Mouse (Mus musculus): ENCODE measurements at regions not wholly inside any gene's neighbourhood (a gene's known extent, or its start where the extent isn't known, plus 50 kb on each side); places are given as distances from the start of the nearest gene placed in this dataset.

- TF ChIP-seq USF2 (conservative IDR thresholded peaks at IDR 0.05; ENCODE audit: low read depth, low read length) (no peak), JUN (IDR thresholded peaks at IDR 0.05; ENCODE audit: insufficient read depth, low read depth, low read length) (no peak), POLR2A (IDR thresholded peaks at IDR 0.05; ENCODE audit: low read depth, low read length) (no peak), GABPA (IDR thresholded peaks at IDR 0.05; ENCODE audit: insufficient replicate concordance, low read depth, low read length) (no peak), MXI1 (IDR thresholded peaks at IDR 0.05; ENCODE audit: low read depth, low read length) (no peak), CHD2 (IDR thresholded peaks at IDR 0.05; ENCODE audit: low read length) (no peak), IRF4 (IDR thresholded peaks at IDR 0.05; ENCODE audit: low read depth, low read length) (no peak), PAX5 (IDR thresholded peaks at IDR 0.05; ENCODE audit: low read length) (no peak), EP300 (IDR thresholded peaks at IDR 0.05; ENCODE audit: low read length) (no peak), CHD1 (IDR thresholded peaks at IDR 0.05; ENCODE audit: low read depth, low read length) (no peak), E2F4 (IDR thresholded peaks at IDR 0.05; ENCODE audit: insufficient replicate concordance, low read depth, low read length) (no peak), POLR2AphosphoS2 (IDR thresholded peaks at IDR 0.05; ENCODE audit: low read depth, low read length) (no peak)
- Histone ChIP-seq H3K9me3 (replicated peaks; ENCODE audit: low read length) (no peaks in the 10 kb centered on the region), H3K4me2 (ENCODE audit: insufficient read depth, low read depth, poor library complexity, severe bottlenecking) (no peak overlapping the region), H3K4me3 (replicated peaks in 1 of 3; ENCODE audit: low read depth in 2 of 3, low read length in 2 of 3, poor library complexity in 1 of 3) (no peak overlapping the region), H3K4me1 (ENCODE audit: control insufficient read depth in 1 of 2, insufficient read depth in 2 of 2) (no peaks in the 10 kb centered on the region), H3K36me3 (replicated peaks in 1 of 2; ENCODE audit: control insufficient read depth in 1 of 2, insufficient read depth in 1 of 2, low read length in 1 of 2) (no peaks in the 10 kb centered on the region), H3K79me2 (replicated peaks; ENCODE audit: control insufficient read depth, extremely low read depth, insufficient read depth, poor library complexity, severe bottlenecking) (no peaks in the 10 kb centered on the region), H3K9ac (ENCODE audit: insufficient read depth, low read depth) (no peak overlapping the region), H3K27me3 (replicated peaks) (no peaks in the 10 kb centered on the region), H3K27ac (ENCODE audit: insufficient read depth, low read depth) (no peak overlapping the region)
- DNase-seq (ENCODE audit: extremely low read depth): no peak
- dilution Hi-C loops (cut with MboI; ENCODE audit: extremely low pct_ligation_motif_present, extremely low pct_unique_long_range_greater_than_20kb, low sequenced_read_pairs): no loop called here
- in situ Hi-C loops (cut with MboI; ENCODE audit: low pct_ligation_motif_present, low pct_unique_long_range_greater_than_20kb, low sequenced_read_pairs): no loop called here
These were observed 231.8 kb upstream of the Fam49a start for GRCm38 (mm10) chr12:12030039-12030550.

- TF ChIP-seq ZMIZ1 (IDR thresholded peaks at IDR 0.05; ENCODE audit: low read depth, low read length) (no peak), CTCF (conservative IDR thresholded peaks at IDR 0.05 in 1 of 2, IDR thresholded peaks at IDR 0.05 in 1 of 2; ENCODE audit: low read depth in 2 of 2, low read length in 2 of 2) (no peak), ZNF384 (IDR thresholded peaks at IDR 0.05; ENCODE audit: low read depth, low read length) (no peak), CHD2 (IDR thresholded peaks at IDR 0.05; ENCODE audit: low read length) (no peak), SIN3A (IDR thresholded peaks at IDR 0.05; ENCODE audit: low read length) (no peak), NELFE (IDR thresholded peaks at IDR 0.05; ENCODE audit: low read depth, low read length) (no peak), NRF1 (IDR thresholded peaks at IDR 0.05; ENCODE audit: low read depth, low read length) (no peak), BHLHE40 (IDR thresholded peaks at IDR 0.05; ENCODE audit: low read depth, low read length) (no peak), TBP (conservative IDR thresholded peaks at IDR 0.05; ENCODE audit: low read depth, low read length) (no peak), IRF4 (IDR thresholded peaks at IDR 0.05; ENCODE audit: low read depth, low read length) (no peak), JUN (IDR thresholded peaks at IDR 0.05; ENCODE audit: insufficient read depth, low read depth, low read length) (no peak)
- H3K9ac ChIP-seq (ENCODE audit: insufficient read depth, low read depth): no peak overlapping the region
- DNase-seq (ENCODE audit: extremely low read depth): no peak
- no peaks in the 10 kb centered on the region for H3K4me1 ChIP-seq (ENCODE audit: control insufficient read depth in 1 of 2, insufficient read depth in 2 of 2)
- no peak overlapping the region for H3K27ac ChIP-seq (ENCODE audit: insufficient read depth, low read depth)
- dilution Hi-C loops (cut with MboI; ENCODE audit: extremely low pct_ligation_motif_present, extremely low pct_unique_long_range_greater_than_20kb, low sequenced_read_pairs) (no loop called here), in situ Hi-C loops (cut with MboI; ENCODE audit: low pct_ligation_motif_present, low pct_unique_long_range_greater_than_20kb, low sequenced_read_pairs) (no loop called here)
- H3K36me3 ChIP-seq (replicated peaks in 1 of 2; ENCODE audit: control insufficient read depth in 1 of 2, insufficient read depth in 1 of 2, low read length in 1 of 2): no peaks in the 10 kb centered on the region
- no peaks in the 10 kb centered on the region for H3K9me3 ChIP-seq (replicated peaks; ENCODE audit: low read length)
- H3K79me2 ChIP-seq (replicated peaks; ENCODE audit: control insufficient read depth, extremely low read depth, insufficient read depth, poor library complexity, severe bottlenecking): no peaks in the 10 kb centered on the region
- no peaks in the 10 kb centered on the region for H3K27me3 ChIP-seq (replicated peaks)
- H3K4me3 ChIP-seq (replicated peaks in 1 of 3; ENCODE audit: low read depth in 2 of 3, low read length in 2 of 3, poor library complexity in 1 of 3): no peak overlapping the region
- no peak overlapping the region for H3K4me2 ChIP-seq (ENCODE audit: insufficient read depth, low read depth, poor library complexity, severe bottlenecking)
These were observed 227.4 kb upstream of the Fam49a start for GRCm38 (mm10) chr12:12034521-12034920.
